Mouse (Mus musculus) ES-Bruce4 (cell line): ENCODE data around the gene Rasgef1c. TPM values are rescaled to one million over a fixed set of nuclear protein-coding genes. Genes with fewer than 3 reads are reported as not detected.

ENCODE experiments used
- H3K27ac ChIP-seq: 2 replicates; pipeline ENCODE4 v1.5.1; 2012; ENCODE audit warnings: low read length, inconsistent platforms; ENCODE audit not compliant: insufficient read depth
- H3K27me3 ChIP-seq: 2 replicates; pipeline ENCODE4 v1.6.1; 2012; ENCODE audit warnings: mild to moderate bottlenecking, low read length, inconsistent platforms; ENCODE audit not compliant: control insufficient read depth, poor library complexity, insufficient read depth, severe bottlenecking
- H3K36me3 ChIP-seq: 2 replicates; pipeline ENCODE4 v1.6.1; 2012; ENCODE audit warnings: inconsistent platforms, mild to moderate bottlenecking, low read length, moderate library complexity; ENCODE audit not compliant: control insufficient read depth, poor library complexity, insufficient read depth, severe bottlenecking
- H3K4me1 ChIP-seq: one replicate; pipeline ENCODE4 v1.8.1; 2011; ENCODE audit warnings: low read length; ENCODE audit not compliant: control insufficient read depth, insufficient read depth
- H3K4me3 ChIP-seq: 2 replicates; pipeline ENCODE4 v1.5.1; 2011; ENCODE audit warnings: low read depth, mild to moderate bottlenecking, low read length
- H3K9ac ChIP-seq: 2 replicates; pipeline ENCODE4 v1.6.1; 2012; ENCODE audit warnings: low read depth, mild to moderate bottlenecking, inconsistent platforms; ENCODE audit not compliant: poor library complexity, severe bottlenecking
- H3K9me3 ChIP-seq: replicated peaks from 2 replicates; pipeline ENCODE4 v1.6.1; 2012; ENCODE audit warnings: mild to moderate bottlenecking, low read length, inconsistent platforms; ENCODE audit not compliant: control insufficient read depth, poor library complexity, insufficient read depth, severe bottlenecking
- CTCF ChIP-seq: IDR thresholded peaks from one replicate; pipeline ENCODE4 v1.8.1; 2011; ENCODE audit warnings: low read depth, low read length
- EP300 ChIP-seq: IDR thresholded peaks from 2 replicates; pipeline ENCODE4 v1.6.1; 2011; ENCODE audit warnings: low read depth, low read length; ENCODE audit not compliant: insufficient read depth
- POLR2A ChIP-seq: IDR thresholded peaks from one replicate; pipeline ENCODE4 v1.8.1; 2011; ENCODE audit warnings: low read length; ENCODE audit not compliant: insufficient read depth
- polyA plus RNA-seq: library from polyadenylated mRNA; stranded (reverse); fragments of >200 nt; gene quantifications from 2 replicates; pipeline ENCODE4 v1.2.4, GENCODE M21; 2011; ENCODE audit warnings: low read depth; ENCODE audit not compliant: missing spikeins, insufficient read depth, insufficient read length

Gene Rasgef1c
- polyA plus RNA-seq, 1 experiment, result not detected

DNA sequence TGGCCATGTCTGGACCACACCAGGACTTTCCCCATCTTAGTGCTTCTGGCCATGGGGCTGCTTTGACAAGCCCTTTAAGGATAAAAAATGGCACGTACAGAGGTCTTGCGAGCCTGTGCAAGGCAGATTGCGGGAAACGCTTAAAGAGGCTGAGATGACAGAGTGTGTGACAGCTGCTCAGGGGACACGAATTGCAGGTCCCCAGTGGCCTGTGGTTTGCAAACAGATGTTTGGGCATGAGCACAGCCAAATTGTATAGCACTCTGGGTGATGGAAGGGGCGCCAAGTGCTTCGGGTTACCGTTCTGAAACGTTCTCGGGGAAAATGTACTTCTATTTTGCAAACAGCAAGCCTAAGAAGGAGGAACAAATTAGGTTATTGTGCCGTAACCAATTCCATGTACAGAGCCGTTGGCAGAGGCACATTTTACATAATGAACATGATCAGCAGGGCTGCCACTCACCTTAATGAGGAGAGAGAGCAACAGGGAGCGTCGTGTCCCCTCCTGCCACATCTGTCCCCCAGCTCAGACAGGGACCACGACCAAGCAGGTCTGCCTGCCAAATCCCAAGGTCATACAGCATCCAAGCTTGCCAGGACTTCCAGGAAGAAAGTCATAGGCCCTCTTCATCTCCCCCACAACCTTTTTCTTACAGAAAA is 17.0 kb downstream of the Rasgef1c start:
- H3K9me3 ChIP-seq, result no peaks in the 10 kb centered on the region
- no peaks in the 10 kb centered on the region; the same call in 1 of the 2 replicates for H3K27me3 ChIP-seq
- no peaks in the 10 kb centered on the region for H3K36me3 ChIP-seq
- H3K4me1 ChIP-seq, result no peaks in the 10 kb centered on the region
- H3K27ac ChIP-seq, result no peak overlapping the region
- TF ChIP-seq EP300, result no peak
- no peak for TF ChIP-seq POLR2A
- no peak for TF ChIP-seq CTCF
- H3K4me3 ChIP-seq, result no peak overlapping the region
- no peak overlapping the region for H3K9ac ChIP-seq

DNA sequence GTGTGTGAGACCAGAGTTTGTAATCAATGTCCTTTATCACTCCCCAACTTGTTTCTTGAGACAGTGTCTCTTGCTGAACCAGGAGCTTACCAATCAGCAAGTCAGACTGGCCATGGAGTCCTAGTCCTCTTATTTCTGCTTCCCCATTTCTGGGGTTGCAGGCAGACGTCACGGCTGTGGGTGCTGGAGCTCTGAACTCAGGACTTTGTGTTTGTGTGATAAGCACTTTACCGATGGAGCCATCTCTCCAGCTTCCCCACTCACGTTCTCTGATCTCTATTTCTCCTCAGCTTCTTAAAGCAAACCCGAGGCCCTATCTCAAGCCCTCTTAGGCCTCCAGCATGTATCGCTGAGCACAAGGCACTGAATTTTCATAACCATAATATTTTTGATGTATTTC is 17.7 kb downstream of the Rasgef1c start:
- H3K9me3 ChIP-seq, result no peaks in the 10 kb centered on the region
- H3K4me3 ChIP-seq, result no peak overlapping the region
- H3K4me1 ChIP-seq, result no peaks in the 10 kb centered on the region
- no peaks in the 10 kb centered on the region; the same call in 1 of the 2 replicates for H3K27me3 ChIP-seq
- no peak overlapping the region for H3K9ac ChIP-seq
- H3K27ac ChIP-seq, result no peak overlapping the region
- H3K36me3 ChIP-seq, result no peaks in the 10 kb centered on the region
- no peak for TF ChIP-seq EP300
- TF ChIP-seq CTCF, result no peak
- TF ChIP-seq POLR2A, result no peak

GRCm38 (mm10) chr11:49923539-49923938 is 21.9 kb downstream of the Rasgef1c start:
- Histone ChIP-seq H3K27me3 (no peaks in the 10 kb centered on the region; the same call in 1 of the 2 replicates), H3K4me3 (no peak overlapping the region), H3K36me3 (no peaks in the 10 kb centered on the region), H3K27ac (no peak overlapping the region), H3K9me3 (no peaks in the 10 kb centered on the region), H3K9ac (no peak overlapping the region), H3K4me1 (no peaks in the 10 kb centered on the region)
- TF ChIP-seq POLR2A (no peak), EP300 (no peak), CTCF (no peak)

DNA sequence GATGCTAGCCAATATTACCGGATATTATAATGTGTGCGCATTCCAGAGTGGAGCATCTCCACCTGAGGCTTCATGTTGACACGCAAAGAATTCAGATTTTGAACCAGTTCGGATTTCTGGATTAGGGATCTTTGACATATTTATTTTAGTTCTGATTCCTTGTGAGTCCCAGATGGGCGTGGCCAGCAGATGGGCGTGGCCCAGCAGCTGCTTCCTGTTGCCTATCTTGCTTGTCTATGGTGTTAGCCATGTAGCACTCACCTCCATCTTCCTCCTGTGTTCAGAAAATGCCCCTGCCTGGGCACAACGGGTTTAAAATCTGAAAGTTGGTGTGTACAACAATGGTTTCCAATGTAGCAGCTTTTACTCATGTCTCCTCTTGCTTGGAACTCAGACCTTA is 24.5 kb downstream of the Rasgef1c start:
- Histone ChIP-seq H3K27me3 (no peaks in the 10 kb centered on the region), H3K4me3 (no peak overlapping the region), H3K9ac (no peak overlapping the region), H3K9me3 (no peaks in the 10 kb centered on the region), H3K36me3 (no peaks in the 10 kb centered on the region), H3K4me1 (no peaks in the 10 kb centered on the region), H3K27ac (no peak overlapping the region)
- TF ChIP-seq EP300 (no peak), CTCF (no peak), POLR2A (no peak)

DNA sequence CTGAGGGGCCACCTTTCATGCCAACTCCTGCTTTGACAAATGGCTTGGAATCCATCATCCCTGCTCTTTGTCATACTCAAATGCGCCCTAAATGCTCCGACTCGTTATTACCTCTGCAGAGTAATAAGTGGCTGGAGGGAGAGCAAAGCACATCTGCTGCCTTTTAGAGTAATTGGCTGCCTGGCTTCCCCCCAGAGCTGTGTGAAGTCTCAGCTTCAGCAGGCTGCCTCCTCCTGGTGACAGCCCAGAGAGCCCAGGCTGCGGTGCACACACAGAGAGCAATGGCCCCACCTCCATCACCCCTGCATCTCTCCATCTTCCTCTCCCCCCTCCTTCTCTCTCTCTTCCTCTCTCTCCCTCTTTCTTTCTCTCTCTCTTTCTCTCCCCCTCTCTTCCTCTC is 25.5 kb downstream of the Rasgef1c start:
- TF ChIP-seq EP300, result no peak
- no peak for TF ChIP-seq CTCF
- no peak for TF ChIP-seq POLR2A
- Histone ChIP-seq H3K36me3 (no peaks in the 10 kb centered on the region), H3K27me3 (no peaks in the 10 kb centered on the region), H3K9me3 (no peaks in the 10 kb centered on the region), H3K4me1 (no peaks in the 10 kb centered on the region), H3K9ac (no peak overlapping the region), H3K4me3 (no peak overlapping the region), H3K27ac (no peak overlapping the region)

DNA sequence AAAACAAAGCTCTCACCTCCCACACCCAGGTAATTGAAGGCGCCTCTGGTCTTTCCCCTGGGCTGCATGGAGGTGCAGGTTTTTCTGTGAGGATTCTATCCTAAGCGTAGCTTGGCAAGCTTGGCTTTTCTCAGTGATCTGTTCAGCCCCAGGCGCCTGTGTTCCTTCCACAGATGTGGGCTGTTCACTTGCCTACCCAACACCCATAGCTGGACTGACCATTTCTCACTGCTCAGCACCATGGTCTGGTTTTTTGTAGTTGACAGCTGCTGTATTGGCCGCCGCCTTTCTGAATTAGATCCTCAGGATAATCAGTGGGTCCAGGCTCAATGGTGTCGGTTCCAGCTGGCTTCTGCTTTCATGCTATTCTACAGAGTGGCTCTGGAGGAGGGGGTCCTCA is 26.0 kb downstream of the Rasgef1c start:
- Histone ChIP-seq H3K27ac (no peak overlapping the region), H3K27me3 (no peaks in the 10 kb centered on the region), H3K36me3 (no peaks in the 10 kb centered on the region), H3K9me3 (no peaks in the 10 kb centered on the region), H3K9ac (no peak overlapping the region), H3K4me3 (no peak overlapping the region), H3K4me1 (no peaks in the 10 kb centered on the region)
- no peak for TF ChIP-seq POLR2A
- TF ChIP-seq EP300, result no peak
